Mouse (Mus musculus) lung, postnatal 0 days (tissue): ENCODE measurements around the gene 4930507D05Rik.

Experiments
- CTCF ChIP-seq: IDR thresholded peaks from 2 replicates; pipeline ENCODE4 v1.5.1; 2016; ENCODE audit warnings: antibody characterized with exemption, mild to moderate bottlenecking
- EP300 ChIP-seq: IDR thresholded peaks from 2 replicates; pipeline ENCODE4 v1.6.1; 2016; ENCODE audit warnings: antibody characterized with exemption, mild to moderate bottlenecking, control low read depth

DNA sequence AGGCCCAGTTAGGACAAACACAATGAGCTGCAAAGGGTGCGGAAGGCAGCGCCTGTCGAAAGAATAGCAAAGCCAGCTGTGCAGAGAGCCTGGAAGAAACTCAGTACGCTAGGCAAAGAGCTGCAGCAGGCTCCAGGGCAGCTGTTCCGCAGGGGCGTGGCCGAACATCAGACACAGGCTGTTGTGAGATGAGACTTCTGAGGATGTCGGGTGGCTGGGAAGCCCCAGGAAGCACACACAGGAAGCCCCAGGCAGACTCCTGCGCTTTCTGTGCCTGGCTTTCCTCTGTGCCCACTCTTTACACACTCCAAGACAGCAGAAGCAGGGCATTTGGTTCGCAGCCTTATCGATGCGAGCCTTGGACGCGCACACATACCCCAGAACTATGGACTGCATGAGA is 44.4 kb upstream of the 4930507D05Rik start:
- TF ChIP-seq CTCF = no peak
- no peak for TF ChIP-seq EP300
